Mouse (Mus musculus): ENCODE measurements around the gene Kif21b.

DNA sequence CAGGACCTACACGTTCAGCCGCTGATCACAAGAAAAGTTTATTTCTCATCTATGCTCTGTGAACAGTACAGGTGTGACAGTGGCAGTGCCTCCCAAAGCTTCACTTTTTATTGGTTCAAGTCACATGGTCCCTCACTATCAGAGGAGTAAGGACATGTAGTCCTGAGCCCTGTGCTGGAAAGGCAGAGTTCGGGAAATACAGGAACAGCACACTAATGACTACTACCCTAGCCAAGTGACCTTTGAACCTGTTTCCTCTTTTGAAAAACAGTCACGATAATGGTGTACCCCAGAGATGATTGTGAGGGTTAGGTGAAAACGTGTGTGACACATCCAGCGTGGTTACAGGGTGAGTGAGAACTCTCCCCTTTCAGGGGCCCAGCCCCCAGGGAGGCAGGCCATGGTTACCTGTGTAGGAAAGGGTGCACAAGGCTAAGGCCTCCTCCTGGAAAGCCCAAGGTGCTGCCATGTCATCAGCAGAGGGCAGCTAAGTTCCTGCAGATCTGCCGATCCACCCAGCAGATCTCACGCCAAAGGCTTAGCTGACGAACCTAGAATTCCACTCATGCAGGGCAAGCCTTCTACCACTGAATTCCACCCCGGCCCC lies 4.9 kb upstream of the Kif21b start:
- TF ChIP-seq POLR2AphosphoS5 (IDR thresholded peaks at IDR 0.05; ENCODE audit: insufficient replicate concordance, low read depth, low read length) (no peak), CTCF (IDR thresholded peaks at IDR 0.05; ENCODE audit: low read depth, low read length) (no peak), TAL1 (conservative IDR thresholded peaks at IDR 0.05; ENCODE audit: low read depth, low read length) (no peak), GATA2 (IDR thresholded peaks at IDR 0.05; ENCODE audit: borderline replicate concordance, low read depth, low read length) (no peak)

Measured in G1E (cell line).